Mouse (Mus musculus): ENCODE results near the gene Atp6v1b1. TPM values are rescaled to one million over a fixed set of nuclear protein-coding genes. Genes with fewer than 3 reads are reported as not detected.
A peak's percentile ranks its signal among the peaks of the same experiment; 100 is the strongest.

Gene Atp6v1b1
- total RNA-seq (2021) = not detected

GRCm38 (mm10) chr6:83742761-83743160 is at the start of gene Atp6v1b1:
Gene Atp6v1b1 (plus strand): TSS chr6:83742990.
- intact Hi-C loops (cut with DNase I) = no loop called here
- no peak for DNase-seq (ENCODE audit: low spot score in 2 of 2)

- peak in 1 of 2 experiments; percentile 28 for DNase-seq (ENCODE audit: low spot score in 2 of 2)
- intact Hi-C loops (cut with DNase I) = loop anchor here (1.0 to 5.0 kb wide), 2 partner anchors 33 to 56 kb away; no protein-coding TSS in a partner anchor
Measured at GRCm38 (mm10) chr6:83693835-83694234, 49.0 kb upstream of the Atp6v1b1 start.

- no peak for DNase-seq (ENCODE audit: low spot score in 2 of 2)
- intact Hi-C loops (cut with DNase I) = no loop called here
Measured at GRCm38 (mm10) chr6:83695731-83696130, 47.1 kb upstream of the Atp6v1b1 start.

GRCm38 (mm10) chr6:83696684-83697083 is 46.1 kb upstream of the Atp6v1b1 start:
- intact Hi-C loops (cut with DNase I) = no loop called here
- no peak for DNase-seq (ENCODE audit: low spot score in 2 of 2)

GRCm38 (mm10) chr6:83697932-83698331 is 44.9 kb upstream of the Atp6v1b1 start:
- DNase-seq (ENCODE audit: low spot score in 2 of 2) = no peak
- intact Hi-C loops (cut with DNase I) = no loop called here

- intact Hi-C loops (cut with DNase I) = no loop called here
- DNase-seq (ENCODE audit: low spot score in 2 of 2) = no peak
Measured at GRCm38 (mm10) chr6:83699971-83700370, 42.8 kb upstream of the Atp6v1b1 start.

- intact Hi-C loops (cut with DNase I) = no loop called here
- DNase-seq (ENCODE audit: low spot score in 2 of 2) = no peak
Measured at GRCm38 (mm10) chr6:83701001-83701400, 41.8 kb upstream of the Atp6v1b1 start.

- intact Hi-C loops (cut with DNase I) = loop anchor here (2.0 kb wide), 1 partner anchor 14 kb away; no protein-coding TSS in a partner anchor
- DNase-seq (ENCODE audit: low spot score in 2 of 2) = no peak
Measured at GRCm38 (mm10) chr6:83702146-83702999, 40.4 kb upstream of the Atp6v1b1 start.

- intact Hi-C loops (cut with DNase I) = loop anchor here (2.0 kb wide), 1 partner anchor 14 kb away; no protein-coding TSS in a partner anchor
- DNase-seq (ENCODE audit: low spot score in 2 of 2) = no peak
Measured at GRCm38 (mm10) chr6:83703000-83703721, 39.6 kb upstream of the Atp6v1b1 start.

- intact Hi-C loops (cut with DNase I) = loop anchor here (2.0 kb wide), 1 partner anchor 13 kb away; no protein-coding TSS in a partner anchor
- DNase-seq (ENCODE audit: low spot score in 2 of 2) = no peak
Measured at GRCm38 (mm10) chr6:83703722-83704078, 39.1 kb upstream of the Atp6v1b1 start.

- DNase-seq (ENCODE audit: low spot score in 2 of 2) = no peak
- intact Hi-C loops (cut with DNase I) = no loop called here
Measured at GRCm38 (mm10) chr6:83704294-83704693, 38.5 kb upstream of the Atp6v1b1 start.

- DNase-seq (ENCODE audit: low spot score in 2 of 2) = no peak
- intact Hi-C loops (cut with DNase I) = no loop called here
Measured at GRCm38 (mm10) chr6:83704701-83705100, 38.1 kb upstream of the Atp6v1b1 start.

GRCm38 (mm10) chr6:83707738-83708510 is 34.9 kb upstream of the Atp6v1b1 start:
- no peak for DNase-seq (ENCODE audit: low spot score in 2 of 2)
- intact Hi-C loops (cut with DNase I) = no loop called here

GRCm38 (mm10) chr6:83710361-83711066 is 32.3 kb upstream of the Atp6v1b1 start:
- no peak for DNase-seq (ENCODE audit: low spot score in 2 of 2)
- intact Hi-C loops (cut with DNase I) = loop anchor here (10.0 kb wide), 2 partner anchors 636 to 874 kb away; partner anchors contain the start of genes Pcgf1 and Tlx2

GRCm38 (mm10) chr6:83711067-83711675 is 31.6 kb upstream of the Atp6v1b1 start, which contains the start of gene Vax2:
Gene Vax2 (plus strand): TSS chr6:83711264.
- intact Hi-C loops (cut with DNase I) = loop anchor here (10.0 kb wide), 2 partner anchors 636 to 874 kb away; partner anchors contain the start of genes Pcgf1 and Tlx2
- no peak for DNase-seq (ENCODE audit: low spot score in 2 of 2)

- no peak for DNase-seq (ENCODE audit: low spot score in 2 of 2)
- intact Hi-C loops (cut with DNase I) = loop anchor here (10.0 kb wide), 2 partner anchors 637 to 873 kb away; partner anchors contain the start of genes Pcgf1 and Tlx2
Measured at GRCm38 (mm10) chr6:83711725-83712475, 30.9 kb upstream of the Atp6v1b1 start.

- intact Hi-C loops (cut with DNase I) = loop anchor here (10.0 kb wide), 2 partner anchors 639 to 871 kb away; partner anchors contain the start of genes Pcgf1 and Tlx2
- DNase-seq (ENCODE audit: low spot score in 2 of 2) = no peak
Measured at GRCm38 (mm10) chr6:83713271-83714136, 29.3 kb upstream of the Atp6v1b1 start.

All from left cerebral cortex, postnatal 25 days (tissue).